Mouse (Mus musculus): Measurements from ENCODE around the gene Adra2c.

GRCm38 (mm10) chr5:35244204-35244603 is 33.9 kb upstream of the Adra2c start:
- TF ChIP-seq MYOD1 (IDR thresholded peaks at IDR 0.05; ENCODE audit: control insufficient read depth in 1 of 3, insufficient read length in 2 of 3, low read depth in 2 of 3): no peak
- no peak for TF ChIP-seq POLR2A (IDR thresholded peaks at IDR 0.05; ENCODE audit: insufficient read length, low read depth)
- TF ChIP-seq POLR2AphosphoS2 (IDR thresholded peaks at IDR 0.05; ENCODE audit: insufficient read length, low read depth): no peak
- no peak for TF ChIP-seq MAX (IDR thresholded peaks at IDR 0.05; ENCODE audit: low read depth)
- TF ChIP-seq E2F4 (IDR thresholded peaks at IDR 0.05; ENCODE audit: insufficient read depth): no peak
- TF ChIP-seq CEBPB (IDR thresholded peaks at IDR 0.05; ENCODE audit: insufficient read depth, poor library complexity, severe bottlenecking): no peak

Measured in myocyte (in vitro differentiated cells).